Mouse (Mus musculus) embryonic fibroblast, embryonic 13.5 days (primary cell): ENCODE data around the gene Nlrc5. TPM values are rescaled to one million over a fixed set of nuclear protein-coding genes. Genes with fewer than 3 reads are reported as not detected.

ENCODE experiments used
- H3K27ac ChIP-seq: 2 replicates; pipeline ENCODE4 v1.5.1; 2012; ENCODE audit warnings: low read length, control low read depth, inconsistent platforms; ENCODE audit not compliant: insufficient read depth
- H3K4me1 ChIP-seq: 2 replicates; pipeline ENCODE4 v1.6.1; 2011; ENCODE audit warnings: low read length; ENCODE audit not compliant: control insufficient read depth, insufficient read depth
- H3K4me3 ChIP-seq: 2 replicates; pipeline ENCODE4 v1.5.1; 2011; ENCODE audit warnings: mild to moderate bottlenecking, control low read depth, low read length; ENCODE audit not compliant: insufficient read depth
- CTCF ChIP-seq: IDR thresholded peaks from 2 replicates; pipeline ENCODE4 v1.5.1; 2011; ENCODE audit warnings: mild to moderate bottlenecking, control low read depth, low read length, moderate library complexity, borderline replicate concordance; ENCODE audit not compliant: insufficient read depth
- POLR2A ChIP-seq: IDR thresholded peaks from 2 replicates; pipeline ENCODE4 v1.6.1; 2011; ENCODE audit warnings: low read depth, mild to moderate bottlenecking, control low read depth, low read length, moderate library complexity
- polyA plus RNA-seq: library from polyadenylated mRNA; stranded (reverse); fragments of >200 nt; gene quantifications from 2 replicates; pipeline ENCODE4 v1.2.4, GENCODE M21; 2011; ENCODE audit warnings: low read depth; ENCODE audit not compliant: missing spikeins, insufficient read length

Gene Nlrc5
- polyA plus RNA-seq, 1 experiment: 6.2 TPM

DNA sequence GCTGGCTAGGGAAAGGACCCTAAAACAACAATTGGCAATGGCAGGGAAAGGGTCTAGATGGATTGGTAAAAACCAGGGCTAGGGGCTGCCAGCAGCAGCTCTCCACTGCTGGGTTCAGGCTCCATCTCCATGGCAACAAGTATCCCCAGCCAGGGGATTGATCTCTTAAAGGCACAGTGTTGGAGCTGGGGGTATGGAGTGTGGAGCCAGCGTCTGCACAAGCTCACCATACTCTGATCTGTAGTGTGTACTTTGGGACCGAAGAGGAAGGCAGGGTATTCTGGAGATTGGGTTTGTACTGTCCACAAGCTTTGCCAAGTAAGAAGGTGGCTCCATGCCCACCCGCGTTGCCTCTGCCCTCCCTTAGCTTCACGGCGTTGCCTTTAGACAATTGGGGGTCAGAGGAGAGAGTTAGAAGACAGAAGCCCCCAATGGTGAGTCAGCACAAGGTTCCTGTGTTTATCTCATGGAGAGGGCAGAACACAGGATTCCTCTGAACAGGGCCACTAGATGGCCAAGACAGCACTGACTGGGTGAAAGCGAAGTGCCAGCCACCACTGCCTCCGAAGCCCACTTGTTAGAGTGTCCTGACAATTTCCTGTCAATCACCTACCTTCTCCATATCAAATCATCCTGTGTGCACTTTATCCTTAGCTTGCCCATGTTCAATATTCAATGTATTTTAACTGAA is 133.1 kb downstream of the Nlrc5 start:
- Histone ChIP-seq H3K27ac (no peak overlapping the region), H3K4me3 (no peak overlapping the region), H3K4me1 (peaks cover 5% of the 10 kb centered on the region; the same call in 1 of the 2 replicates)
- TF ChIP-seq POLR2A (no peak), CTCF (no peak)

DNA sequence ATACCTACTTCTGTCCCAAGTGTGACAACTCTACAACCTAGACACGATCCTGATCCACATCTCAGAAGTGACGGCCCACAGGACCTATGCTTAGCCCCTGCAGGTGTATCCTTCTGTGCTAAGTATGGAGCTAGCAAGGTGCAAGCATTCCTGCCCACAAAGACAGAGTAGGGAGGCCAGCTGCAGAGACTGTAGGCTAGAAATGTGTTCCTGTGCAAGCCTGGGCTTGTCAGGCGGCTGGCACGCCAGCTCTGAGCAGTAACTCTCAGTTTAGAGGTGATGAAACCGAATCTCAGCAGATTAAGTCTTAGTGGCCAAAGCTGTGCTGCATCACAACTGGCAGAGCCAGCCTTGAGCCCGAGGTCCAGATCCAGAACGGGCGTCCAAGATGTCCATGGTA is 133.9 kb downstream of the Nlrc5 start:
- Histone ChIP-seq H3K4me1 (peaks cover 5% of the 10 kb centered on the region; the same call in 1 of the 2 replicates), H3K27ac (no peak overlapping the region), H3K4me3 (no peak overlapping the region)
- no peak for TF ChIP-seq CTCF
- no peak for TF ChIP-seq POLR2A

- Histone ChIP-seq H3K4me1 (peaks cover 5% of the 10 kb centered on the region; the same call in 1 of the 2 replicates), H3K27ac (no peak overlapping the region), H3K4me3 (no peak overlapping the region)
- TF ChIP-seq POLR2A: no peak
These were observed 135.3 kb downstream of the Nlrc5 start for GRCm38 (mm10) chr8:94569419-94569818.

DNA sequence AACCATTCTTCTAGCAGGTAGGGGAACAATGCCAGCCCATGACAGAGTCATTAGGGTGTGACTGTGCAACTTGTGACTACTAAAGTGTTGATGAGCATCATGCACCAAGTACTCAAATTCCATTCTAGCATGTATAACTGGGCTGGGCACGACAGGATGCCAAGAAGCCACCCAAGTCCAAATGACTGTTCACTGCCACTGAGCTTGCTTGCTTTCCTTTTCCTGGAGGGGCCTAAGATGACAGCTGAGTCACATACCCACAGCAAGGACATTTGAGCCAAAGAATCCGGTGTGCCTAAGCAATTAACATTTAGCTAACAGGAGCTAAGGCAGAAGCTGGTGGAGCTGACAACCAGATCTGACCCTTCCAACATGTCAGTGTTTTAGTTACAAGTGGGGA is 137.7 kb downstream of the Nlrc5 start:
- peaks cover 5% of the 10 kb centered on the region; the same call in 1 of the 2 replicates for H3K4me1 ChIP-seq
- TF ChIP-seq POLR2A (no peak), CTCF (no peak)
- H3K4me3 ChIP-seq: no peak overlapping the region

GRCm38 (mm10) chr8:94574159-94574907 is 140.2 kb downstream of the Nlrc5 start:
- Histone ChIP-seq H3K27ac (peak overlapping the region; percentile 24; the same call in 1 of the 2 replicates), H3K4me1 (peaks cover 5% of the 10 kb centered on the region; the same call in 1 of the 2 replicates), H3K4me3 (no peak overlapping the region)
- TF ChIP-seq POLR2A: no peak
- TF ChIP-seq CTCF: no peak

More for the DNA sequence above, 137.7 kb downstream of the Nlrc5 start:
- H3K27ac ChIP-seq: no peak overlapping the region

DNA sequence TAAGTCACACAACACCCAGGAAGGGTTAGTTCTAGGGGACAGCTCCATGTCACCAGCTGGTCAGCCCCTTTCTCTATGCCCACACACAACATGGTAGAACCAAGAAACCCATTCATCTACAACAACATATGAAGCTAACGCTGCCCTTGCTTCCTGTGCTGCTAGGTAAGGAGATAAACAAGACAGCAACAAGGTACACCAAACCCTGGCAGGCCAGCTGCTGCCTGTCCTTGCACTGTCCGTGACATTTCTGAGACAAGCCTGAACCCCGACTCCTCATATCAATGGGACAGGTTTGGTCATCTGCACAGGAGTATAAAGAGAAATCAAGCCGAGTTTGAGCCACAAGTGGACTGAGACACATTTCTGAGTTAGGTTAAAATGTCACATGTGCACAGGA is 141.0 kb downstream of the Nlrc5 start:
- no peak overlapping the region for H3K4me3 ChIP-seq
- peaks cover 5% of the 10 kb centered on the region; the same call in 1 of the 2 replicates for H3K4me1 ChIP-seq
- TF ChIP-seq POLR2A: no peak
- TF ChIP-seq CTCF: no peak
- peak overlapping the region; percentile 39; the same call in 1 of the 2 replicates for H3K27ac ChIP-seq

Other genes starting within 250 kb of the Nlrc5 start
- 58.2 and 65.0 TPM in 2 replicates for gene Nup93, start 219.8 kb upstream of the Nlrc5 start, polyA plus RNA-seq
- gene Slc12a3, start 105.2 kb upstream of the Nlrc5 start, polyA plus RNA-seq: 0.13 TPM in 1 of 2 replicates, not detected in the other
- gene Herpud1, start 47.9 kb upstream of the Nlrc5 start, polyA plus RNA-seq: 93.3 and 103 TPM in 2 replicates
- 29.5 and 30.7 TPM in 2 replicates for gene Cpne2, start 98.6 kb downstream of the Nlrc5 start, polyA plus RNA-seq
- 28.5 and 43.2 TPM in 2 replicates for gene Rspry1, start 167.6 kb downstream of the Nlrc5 start, polyA plus RNA-seq
- gene Fam192a, start 167.6 kb downstream of the Nlrc5 start, polyA plus RNA-seq: 52.8 and 54.9 TPM in 2 replicates
- 89.0 and 100 TPM in 2 replicates for gene Arl2bp, start 232.2 kb downstream of the Nlrc5 start, polyA plus RNA-seq